In genomic region chr14:101903722-101904121, GRCm38 (mm10) we compare ENCODE assay signal across 20 mouse cellular contexts.
"Had no signal": no experiment of that assay in that cellular context is flagged by ENCODE, and none has a peak within 500 bp of the region (broad histone marks: within the 10 kb centered on the region; RNA-seq: fewer than 3 reads in every experiment).

No protein-coding gene starts in this region.

- ATAC-seq: liver, postnatal 0 days; midbrain, embryonic 13.5 days; midbrain, embryonic 15.5 days had no signal

- H3K9ac ChIP-seq: liver, postnatal 0 days; lung, embryonic 15.5 days; midbrain, embryonic 13.5 days; midbrain, embryonic 15.5 days; neural tube, embryonic 13.5 days; neural tube, embryonic 15.5 days had no signal

- H3K4me1 ChIP-seq: lung, embryonic 15.5 days; megakaryocyte, embryonic 14.5 days; midbrain, embryonic 13.5 days; midbrain, embryonic 15.5 days; neural tube, embryonic 13.5 days; neural tube, embryonic 15.5 days had no signal

- DNase-seq: liver, postnatal 0 days; lung, adult 2 months; lung, postnatal 14 days; lung, postnatal 36 days; retina, postnatal 1 day; right cerebral cortex, adult 18-20 months; right cerebral cortex, postnatal 25 days; right cerebral cortex, postnatal 4 days; spleen, adult 18-20 months; thymus, adult 2 months; thymus, postnatal 25 days; thymus, postnatal 4 days had no signal

- H3K9me3 ChIP-seq: lung, embryonic 15.5 days; midbrain, embryonic 13.5 days; midbrain, embryonic 15.5 days; neural tube, embryonic 13.5 days; neural tube, embryonic 15.5 days had no signal

- H3K27ac ChIP-seq: lung, embryonic 15.5 days; macrophage; midbrain, embryonic 13.5 days; midbrain, embryonic 15.5 days; neural tube, embryonic 13.5 days; neural tube, embryonic 15.5 days had no signal

- H3K4me2 ChIP-seq: lung, embryonic 15.5 days; midbrain, embryonic 11.5 days; midbrain, embryonic 13.5 days; midbrain, embryonic 15.5 days; neural tube, embryonic 13.5 days; neural tube, embryonic 15.5 days had no signal

- H3K36me3 ChIP-seq: lung, embryonic 15.5 days; midbrain, embryonic 13.5 days; midbrain, embryonic 15.5 days; neural tube, embryonic 13.5 days; neural tube, embryonic 15.5 days had no signal

- H3K4me3 ChIP-seq: lung, embryonic 15.5 days; megakaryocyte, embryonic 14.5 days; midbrain, embryonic 13.5 days; midbrain, embryonic 15.5 days; neural tube, embryonic 13.5 days; neural tube, embryonic 15.5 days had no signal

- H3K27me3 ChIP-seq: lung, embryonic 15.5 days; megakaryocyte, embryonic 14.5 days; midbrain, embryonic 13.5 days; midbrain, embryonic 15.5 days; neural tube, embryonic 13.5 days; neural tube, embryonic 15.5 days had no signal
